Mouse (Mus musculus): Measurements from ENCODE around the gene Mmp2. TPM values are rescaled to one million over a fixed set of nuclear protein-coding genes. Genes with fewer than 3 reads are reported as not detected.
"Not testable (repeated sequence)": the region's sequence is repeated elsewhere in the genome, so short reads cannot be mapped to it uniquely, and the experiment has no call there.

The Mmp2 gene
- polyA plus RNA-seq (2015; fragmentation: Nextera tagmentation; extraction: Ambion mirVana) = 23.7 and 26.2 TPM in 2 replicates

DNA sequence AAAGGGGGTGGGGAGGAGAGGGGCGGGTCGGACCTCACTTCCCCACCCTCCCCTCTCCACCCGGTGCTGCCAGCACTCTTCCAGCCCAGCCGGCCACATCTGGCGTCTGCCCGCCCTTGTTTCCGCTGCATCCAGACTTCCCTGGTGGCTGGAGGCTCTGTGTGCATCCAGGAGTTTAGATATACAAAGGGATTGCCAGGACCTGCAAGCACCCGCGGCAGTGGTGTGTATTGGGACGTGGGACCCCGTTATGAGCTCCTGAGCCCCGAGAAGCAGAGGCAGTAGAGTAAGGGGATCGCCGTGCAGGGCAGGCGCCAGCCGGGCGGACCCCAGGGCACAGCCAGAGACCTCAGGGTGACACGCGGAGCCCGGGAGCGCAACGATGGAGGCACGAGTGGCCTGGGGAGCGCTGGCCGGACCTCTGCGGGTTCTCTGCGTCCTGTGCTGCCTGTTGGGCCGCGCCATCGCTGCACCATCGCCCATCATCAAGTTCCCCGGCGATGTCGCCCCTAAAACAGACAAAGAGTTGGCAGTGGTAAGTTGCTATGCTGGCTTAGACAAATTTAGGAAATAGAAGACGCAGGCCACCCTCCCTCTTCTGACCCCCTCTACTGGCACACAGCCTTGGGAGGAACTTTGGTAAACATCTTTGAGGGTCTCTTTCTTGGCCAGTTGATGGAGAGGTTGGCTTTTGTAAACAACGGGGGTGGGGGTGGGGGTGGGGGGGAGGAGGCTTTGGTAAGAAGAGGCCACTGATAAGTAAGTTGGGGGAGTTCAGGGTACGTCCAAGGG lies at the start of gene Mmp2:
Gene Mmp2 (plus strand): TSS at position 49 of the 792 bp plus-strand sequence.
- no peaks in the 10 kb centered on the region for H3K36me3 ChIP-seq
- 1% methylated on average over 36 of the region's 37 CpGs for WGBS
- peak within 1 kb of the TSS; percentile 93 for H3K4me2 ChIP-seq
- 0 out of 2 replicates have a peak within 1 kb of the TSS, but pooled peaks have one; percentile 20 for H3K27ac ChIP-seq (replicated peaks)
- H3K9ac ChIP-seq = peak within 1 kb of the TSS; percentile 54
- H3K27me3 ChIP-seq = peaks cover 19% of the 10 kb centered on the region
- peak; percentile 31; the same call in 1 of the 2 replicates for ATAC-seq (ENCODE audit: low FRiP score, low read depth)
- peaks cover 17% of the 10 kb centered on the region for H3K4me1 ChIP-seq (replicated peaks)
- H3K4me3 ChIP-seq = peak within 1 kb of the TSS; percentile 47
- H3K9me3 ChIP-seq = no peaks in the 10 kb centered on the region

DNA sequence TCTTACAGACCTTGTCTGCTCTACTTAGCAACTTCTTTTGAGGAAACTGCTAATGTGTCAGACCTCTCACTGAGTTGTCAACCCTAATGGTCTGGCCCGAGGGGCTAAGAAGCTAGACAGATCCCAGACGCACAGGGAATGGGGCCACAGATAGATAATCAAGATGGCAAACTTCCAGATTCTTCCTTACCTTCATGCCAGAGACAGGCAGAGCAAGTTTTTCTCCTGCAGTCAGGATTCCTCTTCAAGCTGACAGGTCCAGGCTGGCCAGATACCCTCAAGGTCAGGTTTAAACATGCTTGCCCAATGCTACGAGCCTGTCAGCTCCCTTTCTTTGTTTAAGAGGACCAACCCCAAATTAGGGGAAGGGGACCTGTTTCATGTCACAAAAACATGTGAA lies 46.1 kb upstream of the Mmp2 start:
- no peaks in the 10 kb centered on the region for H3K4me1 ChIP-seq (replicated peaks)
- H3K9ac ChIP-seq = no peak overlapping the region
- no peak overlapping the region for H3K4me3 ChIP-seq
- WGBS = 64% methylated on average over 3 of the region's 3 CpGs
- no peak for ATAC-seq (ENCODE audit: low FRiP score, low read depth)
- no peaks in the 10 kb centered on the region for H3K27me3 ChIP-seq
- no peak overlapping the region for H3K27ac ChIP-seq (replicated peaks)
- no peaks in the 10 kb centered on the region for H3K36me3 ChIP-seq
- H3K4me2 ChIP-seq = no peak overlapping the region
- no peaks in the 10 kb centered on the region for H3K9me3 ChIP-seq

DNA sequence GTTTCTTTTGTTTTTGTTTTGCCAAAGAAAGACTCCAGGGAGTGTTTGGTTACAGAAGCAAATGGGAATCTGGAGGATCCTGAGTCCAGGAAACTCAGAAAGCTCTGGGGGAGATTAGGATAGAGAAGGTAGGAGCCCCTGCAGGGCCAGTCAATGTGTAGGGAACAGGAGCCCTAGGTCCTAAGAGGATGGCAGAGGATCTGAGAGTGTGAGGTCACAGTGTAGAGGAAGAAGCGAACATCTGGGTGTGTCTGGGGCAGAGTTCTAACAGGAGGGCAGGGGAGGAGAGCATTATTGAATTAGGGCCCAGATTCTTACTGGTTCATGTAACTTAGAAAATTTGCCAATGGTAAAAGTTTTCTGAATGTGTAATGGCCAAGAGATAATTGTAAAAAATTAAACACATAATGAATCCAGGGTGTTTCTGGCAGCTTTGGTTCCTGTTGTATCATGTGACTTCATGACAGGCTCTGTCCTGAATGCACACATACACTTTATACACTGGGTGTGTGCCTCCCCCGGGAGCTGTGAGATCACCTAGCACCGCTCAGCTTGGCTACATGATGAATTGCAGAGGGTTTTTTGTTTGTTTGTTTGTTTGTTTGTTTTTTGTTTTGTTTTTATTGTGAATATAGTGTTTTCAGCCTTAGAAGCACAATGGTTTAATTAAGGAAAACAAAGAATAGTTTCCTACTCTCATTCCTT lies 43.0 kb upstream of the Mmp2 start:
- no peak overlapping the region for H3K27ac ChIP-seq (replicated peaks)
- no peaks in the 10 kb centered on the region for H3K36me3 ChIP-seq
- ATAC-seq (ENCODE audit: low FRiP score, low read depth) = no peak
- no peaks in the 10 kb centered on the region for H3K4me1 ChIP-seq (replicated peaks)
- H3K4me2 ChIP-seq = no peak overlapping the region
- no peak overlapping the region for H3K4me3 ChIP-seq
- no peaks in the 10 kb centered on the region for H3K9me3 ChIP-seq
- 62% methylated on average over 3 of the region's 3 CpGs for whole genome bisulfite sequencing
- H3K27me3 ChIP-seq = no peaks in the 10 kb centered on the region
- no peak overlapping the region for H3K9ac ChIP-seq

DNA sequence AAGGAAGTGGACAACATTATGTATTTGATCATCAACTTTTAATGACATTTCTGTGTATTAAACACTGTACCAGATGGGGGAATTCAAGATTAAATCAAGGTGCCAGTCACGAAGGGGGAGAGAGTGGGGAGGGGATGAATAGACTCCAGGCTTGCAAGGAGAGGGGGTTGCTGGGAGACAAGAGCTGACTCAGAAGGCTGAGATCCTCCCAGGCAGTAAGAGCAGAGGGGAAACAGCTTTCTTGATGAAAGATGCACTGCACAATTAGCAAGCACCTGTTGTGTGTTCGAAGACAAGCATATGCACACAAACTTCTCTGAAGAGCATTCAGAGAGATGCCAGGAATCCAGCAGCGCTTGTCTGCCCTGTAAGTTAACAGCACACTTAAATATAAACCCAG lies 36.3 kb upstream of the Mmp2 start:
- Histone ChIP-seq H3K27me3 (no peaks in the 10 kb centered on the region), H3K4me1 (replicated peaks) (no peaks in the 10 kb centered on the region), H3K36me3 (no peaks in the 10 kb centered on the region), H3K9ac (no peak overlapping the region), H3K27ac (replicated peaks) (no peak overlapping the region), H3K4me2 (no peak overlapping the region), H3K9me3 (no peaks in the 10 kb centered on the region), H3K4me3 (no peak overlapping the region)
- WGBS = 61% methylated on average over 3 of the region's 3 CpGs
- no peak for ATAC-seq (ENCODE audit: low FRiP score, low read depth)

DNA sequence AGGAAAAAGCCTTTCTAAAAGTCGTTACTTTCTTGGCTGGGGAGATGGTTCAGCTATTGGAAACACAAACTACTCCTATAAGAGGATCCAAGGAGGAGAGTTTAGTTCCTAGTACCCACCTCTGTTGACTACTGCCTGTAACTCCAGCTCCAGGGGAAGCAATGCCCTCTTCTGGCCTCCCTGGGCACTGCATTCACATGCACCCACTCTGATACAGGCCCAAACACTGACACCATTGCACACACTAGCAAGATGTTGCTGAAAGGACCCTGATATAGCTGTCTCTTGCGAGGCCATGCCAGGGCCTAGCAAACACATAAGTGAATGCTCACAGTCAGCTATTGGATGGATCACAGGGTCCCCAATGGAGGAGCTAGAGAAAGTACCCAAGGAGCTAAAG lies 35.1 kb upstream of the Mmp2 start:
- H3K27me3 ChIP-seq; H3K9ac ChIP-seq; H3K27ac ChIP-seq (replicated peaks); H3K36me3 ChIP-seq; H3K4me1 ChIP-seq (replicated peaks); H3K4me3 ChIP-seq; H3K4me2 ChIP-seq; H3K9me3 ChIP-seq; ATAC-seq (ENCODE audit: low FRiP score, low read depth): not testable (repeated sequence)
- WGBS = 81% methylated on average over 2 of the region's 2 CpGs

DNA sequence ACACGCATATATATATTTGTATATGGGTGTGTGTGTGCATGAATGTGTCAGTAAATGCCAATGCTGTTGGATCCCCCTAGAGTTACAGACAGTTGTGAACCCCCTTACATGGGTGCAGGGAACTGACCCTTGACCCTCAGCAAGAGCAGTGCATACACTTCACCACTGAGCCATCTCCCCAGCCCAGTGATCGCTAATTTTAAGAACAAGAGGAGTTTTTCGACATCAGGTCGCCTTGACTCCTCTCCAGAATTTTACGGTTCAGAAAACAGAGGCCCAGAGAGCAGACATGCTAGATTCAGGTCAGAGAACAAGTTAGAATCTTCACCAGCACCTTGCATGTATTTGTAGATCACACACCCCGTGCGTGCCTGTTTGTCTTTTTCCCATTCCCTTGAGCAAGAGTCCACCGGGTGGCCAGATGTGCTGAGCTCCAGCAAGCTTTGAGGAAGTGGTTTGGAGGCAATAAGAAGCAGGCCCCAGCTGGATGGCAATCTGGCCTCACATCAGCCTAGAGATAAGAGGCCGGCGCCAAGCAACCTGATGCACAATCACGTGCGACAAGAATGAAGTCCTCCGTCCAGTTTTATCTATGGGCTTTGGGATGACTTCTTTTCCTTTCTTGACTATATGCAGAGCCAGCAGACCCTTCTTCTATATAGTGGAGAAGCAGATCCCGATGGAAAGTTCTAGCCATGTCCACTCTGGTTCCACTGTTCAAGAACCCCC lies 33.1 kb upstream of the Mmp2 start:
- Histone ChIP-seq H3K4me3 (no peak overlapping the region), H3K4me1 (replicated peaks) (no peaks in the 10 kb centered on the region)
- WGBS = 83% methylated on average over 14 of the region's 14 CpGs

DNA sequence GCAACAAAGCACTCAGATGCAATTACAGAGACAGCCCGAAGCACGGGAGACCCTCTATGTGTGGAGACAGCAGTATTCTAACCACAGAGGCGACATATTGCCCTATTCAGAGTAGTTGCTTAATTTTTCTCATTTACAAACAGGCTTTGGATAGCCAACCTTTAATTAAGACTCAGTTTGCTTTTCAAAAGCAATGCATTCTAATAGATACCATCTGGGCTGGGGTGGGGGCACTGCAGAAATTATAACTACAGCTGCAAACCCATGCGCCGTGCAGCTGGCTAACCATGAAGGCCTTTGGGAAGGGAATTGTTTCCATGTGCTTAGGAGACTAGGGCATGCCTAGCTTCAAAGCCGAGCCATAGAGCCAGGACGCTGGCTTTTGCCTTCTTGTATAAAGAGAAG lies 29.6 kb upstream of the Mmp2 start:
- no peak overlapping the region for H3K4me2 ChIP-seq
- no peak for ATAC-seq (ENCODE audit: low FRiP score, low read depth)
- no peaks in the 10 kb centered on the region for H3K4me1 ChIP-seq (replicated peaks)
- no peaks in the 10 kb centered on the region for H3K27me3 ChIP-seq
- H3K9ac ChIP-seq = no peak overlapping the region
- 61% methylated on average over 7 of the region's 7 CpGs for WGBS
- H3K36me3 ChIP-seq = no peaks in the 10 kb centered on the region
- no peak overlapping the region for H3K4me3 ChIP-seq
- no peak overlapping the region for H3K27ac ChIP-seq (replicated peaks)
- no peaks in the 10 kb centered on the region for H3K9me3 ChIP-seq

More for the DNA sequence above, 33.1 kb upstream of the Mmp2 start:
- H3K36me3 ChIP-seq = no peaks in the 10 kb centered on the region
- H3K27ac ChIP-seq (replicated peaks) = no peak overlapping the region
- no peak overlapping the region for H3K9ac ChIP-seq
- no peaks in the 10 kb centered on the region for H3K9me3 ChIP-seq
- H3K4me2 ChIP-seq = no peak overlapping the region
- H3K27me3 ChIP-seq = no peaks in the 10 kb centered on the region
- ATAC-seq (ENCODE audit: low FRiP score, low read depth) = no peak

DNA sequence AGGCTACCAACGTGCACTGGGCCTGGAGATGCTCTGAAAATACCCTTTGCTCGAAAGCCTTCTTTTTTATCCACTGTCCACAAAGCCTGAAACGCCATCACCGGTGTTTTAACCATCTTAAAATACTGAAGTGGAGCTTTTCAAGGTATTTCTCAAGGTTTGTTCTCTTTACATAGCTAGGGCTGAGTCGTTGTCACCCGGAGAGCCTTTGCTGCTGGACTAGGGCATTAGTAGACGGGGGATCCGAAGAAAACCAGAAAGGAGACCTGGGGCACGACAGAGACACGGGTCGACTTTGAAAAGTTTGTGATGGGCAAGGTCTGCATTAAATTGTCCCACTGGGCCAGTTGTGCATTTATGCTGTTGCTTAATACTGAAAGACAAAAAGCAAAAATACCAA lies 27.7 kb upstream of the Mmp2 start:
- no peak for ATAC-seq (ENCODE audit: low FRiP score, low read depth)
- 94% methylated on average over 11 of the region's 11 CpGs for WGBS
- no peaks in the 10 kb centered on the region for H3K9me3 ChIP-seq
- no peaks in the 10 kb centered on the region for H3K4me1 ChIP-seq (replicated peaks)
- no peak overlapping the region for H3K4me2 ChIP-seq
- no peak overlapping the region for H3K27ac ChIP-seq (replicated peaks)
- H3K9ac ChIP-seq = no peak overlapping the region
- no peak overlapping the region for H3K4me3 ChIP-seq
- H3K36me3 ChIP-seq = no peaks in the 10 kb centered on the region
- no peaks in the 10 kb centered on the region for H3K27me3 ChIP-seq

DNA sequence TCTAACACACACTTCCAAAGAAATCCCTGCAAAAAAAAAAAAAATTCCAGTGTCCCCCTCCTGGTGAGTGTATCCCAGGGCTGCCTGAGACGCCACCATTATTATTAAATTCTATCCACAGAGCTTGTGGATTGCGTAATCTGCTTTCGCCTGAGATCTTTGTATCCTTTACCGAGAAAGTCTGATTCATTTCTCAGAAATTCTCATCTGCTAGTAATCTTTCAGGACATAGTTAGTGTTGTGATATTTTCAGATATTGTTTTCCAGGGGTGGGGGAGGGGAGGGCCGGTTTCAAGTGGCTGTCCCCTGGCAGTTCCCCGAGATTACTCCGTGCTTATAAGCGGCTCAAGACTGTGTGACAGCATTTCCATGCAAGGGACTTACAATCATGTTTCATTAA lies 25.9 kb upstream of the Mmp2 start:
- H3K4me2 ChIP-seq = no peak overlapping the region
- H3K9me3 ChIP-seq = no peaks in the 10 kb centered on the region

DNA sequence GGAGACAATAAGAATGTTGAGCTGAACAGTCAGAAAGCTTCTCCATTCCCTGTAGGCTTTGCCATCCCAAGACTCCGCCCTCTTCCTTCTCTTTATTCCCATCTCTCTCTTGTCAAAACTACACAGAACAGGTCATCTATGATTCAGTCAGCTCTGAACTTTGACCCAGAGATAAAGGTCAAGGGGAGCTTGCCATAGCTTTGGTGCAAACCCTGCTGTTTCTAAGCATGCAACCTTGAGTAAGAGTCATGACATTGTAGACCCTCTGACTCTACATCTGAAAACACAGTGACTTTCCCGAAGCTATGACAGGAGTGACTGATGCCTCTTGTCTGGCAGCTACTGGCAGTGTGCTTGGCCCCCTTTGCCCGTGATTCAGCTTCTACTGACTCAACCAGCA lies 24.5 kb upstream of the Mmp2 start:
- ATAC-seq (ENCODE audit: low FRiP score, low read depth) = no peak
- no peaks in the 10 kb centered on the region for H3K4me1 ChIP-seq (replicated peaks)
- H3K4me2 ChIP-seq = no peak overlapping the region
- no peaks in the 10 kb centered on the region for H3K9me3 ChIP-seq
- H3K36me3 ChIP-seq = no peaks in the 10 kb centered on the region
- H3K4me3 ChIP-seq = no peak overlapping the region
- no peak overlapping the region for H3K27ac ChIP-seq (replicated peaks)
- WGBS = 76% methylated on average over 3 of the region's 3 CpGs
- no peak overlapping the region for H3K9ac ChIP-seq
- H3K27me3 ChIP-seq = no peaks in the 10 kb centered on the region

More for the DNA sequence above, 25.9 kb upstream of the Mmp2 start:
- Histone ChIP-seq H3K4me1 (replicated peaks) (no peaks in the 10 kb centered on the region), H3K27ac (replicated peaks) (no peak overlapping the region), H3K27me3 (no peaks in the 10 kb centered on the region), H3K36me3 (no peaks in the 10 kb centered on the region), H3K9ac (no peak overlapping the region), H3K4me3 (no peak overlapping the region)
- WGBS = 42% methylated on average over 8 of the region's 8 CpGs
- no peak for ATAC-seq (ENCODE audit: low FRiP score, low read depth)

DNA sequence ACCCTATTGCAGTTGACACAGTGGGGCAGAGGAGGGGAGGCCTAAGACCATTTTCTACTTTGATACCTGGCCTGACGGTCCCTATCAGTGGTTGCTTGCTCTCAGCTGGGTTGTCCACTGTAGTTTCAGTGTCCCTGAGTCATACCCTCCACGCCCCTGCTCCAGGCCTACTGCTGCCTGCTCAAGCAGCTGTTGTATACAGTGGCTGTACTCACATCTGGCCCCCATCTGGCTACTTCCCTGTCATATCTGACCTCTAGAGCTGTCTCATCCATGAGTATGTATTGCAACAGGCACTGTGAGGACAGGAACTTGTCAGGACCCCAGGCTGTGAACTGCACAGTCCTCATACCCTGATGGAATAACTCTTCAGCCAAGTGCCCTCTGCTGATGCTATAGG lies 14.3 kb upstream of the Mmp2 start:
- Histone ChIP-seq H3K4me3 (no peak overlapping the region), H3K4me2 (no peak overlapping the region), H3K9ac (no peak overlapping the region), H3K27me3 (0 out of 2 replicates have a peak, but pooled peaks cover 6% of the 10 kb centered on the region), H3K4me1 (replicated peaks) (no peaks in the 10 kb centered on the region), H3K36me3 (no peaks in the 10 kb centered on the region), H3K9me3 (no peaks in the 10 kb centered on the region), H3K27ac (replicated peaks) (no peak overlapping the region)
- 89% methylated on average over 2 of the region's 2 CpGs for WGBS
- no peak for ATAC-seq (ENCODE audit: low FRiP score, low read depth)

DNA sequence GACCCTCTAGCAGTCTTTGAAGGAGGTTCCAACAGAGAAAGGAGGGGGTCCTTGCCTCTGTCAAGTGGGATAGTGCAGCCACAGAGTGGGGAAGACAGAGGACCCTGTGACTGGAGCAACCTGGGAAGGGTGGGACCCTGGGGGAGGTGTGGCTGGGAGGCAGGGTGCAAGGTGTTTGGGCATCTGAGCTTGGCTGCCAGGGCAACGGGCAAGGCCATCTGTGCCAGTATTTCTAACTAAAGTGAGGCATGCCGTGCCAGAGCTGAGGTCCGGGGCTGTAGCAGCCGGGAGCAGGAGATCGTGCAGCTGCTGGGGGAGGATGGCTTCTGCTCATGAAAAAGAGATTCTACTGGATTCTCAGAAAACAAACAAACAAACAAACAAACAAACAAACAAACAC lies 11.4 kb upstream of the Mmp2 start:
- 71% methylated on average over 5 of the region's 5 CpGs for WGBS
- no peak overlapping the region for H3K27ac ChIP-seq (replicated peaks)
- H3K27me3 ChIP-seq = 0 out of 2 replicates have a peak, but pooled peaks cover 6% of the 10 kb centered on the region
- H3K36me3 ChIP-seq = no peaks in the 10 kb centered on the region
- no peak overlapping the region for H3K4me3 ChIP-seq
- H3K4me1 ChIP-seq (replicated peaks) = no peaks in the 10 kb centered on the region
- H3K9me3 ChIP-seq = no peaks in the 10 kb centered on the region
- no peak overlapping the region for H3K4me2 ChIP-seq
- ATAC-seq (ENCODE audit: low FRiP score, low read depth) = no peak
- H3K9ac ChIP-seq = no peak overlapping the region
